Mouse (Mus musculus) lung, postnatal 0 days (tissue): ENCODE measurements around the gene Neurl2. TPM values are rescaled to one million over a fixed set of nuclear protein-coding genes. Genes with fewer than 3 reads are reported as not detected.
"Not testable (repeated sequence)": the region's sequence is repeated elsewhere in the genome, so short reads cannot be mapped to it uniquely, and the experiment has no call there.

ENCODE experiments used
- ATAC-seq: fragments of 200-750 bp; cut with Nextera tagmentation; 2 replicates; pipeline ENCODE4 v1.8.0; 2017; ENCODE audit warnings: moderate library complexity
- DNase-seq: peaks from one replicate; pipeline ENCODE4 v3.0.0-alpha.2; 2016; ENCODE audit warnings: low spot score
- H3K27ac ChIP-seq: fragments of 300-500 bp; sonication (generic); 2 replicates; pipeline ENCODE4 v1.5.1; 2014; ENCODE audit warnings: antibody characterized with exemption, mild to moderate bottlenecking, low read length, mixed read lengths
- H3K27me3 ChIP-seq: fragments of 300-500 bp; sonication (generic); replicated peaks from 2 replicates; pipeline ENCODE4 v1.6.1; 2014; ENCODE audit warnings: low read length, mixed read lengths; ENCODE audit not compliant: insufficient read depth
- H3K36me3 ChIP-seq: fragments of 300-500 bp; sonication (generic); 2 replicates; pipeline ENCODE4 v1.6.1; 2014; ENCODE audit warnings: low read length, mixed read lengths; ENCODE audit not compliant: insufficient read depth
- H3K4me1 ChIP-seq: fragments of 300-500 bp; sonication (generic); 2 replicates; pipeline ENCODE4 v1.6.1; 2014; ENCODE audit warnings: antibody characterized with exemption, low read depth, low read length, mixed read lengths; ENCODE audit not compliant: insufficient read depth
- H3K4me2 ChIP-seq: fragments of 300-500 bp; sonication (generic); replicated peaks from 2 replicates; pipeline ENCODE4 v1.6.1; 2014; ENCODE audit warnings: low read depth, mild to moderate bottlenecking, low read length, moderate library complexity, mixed read lengths
- H3K4me3 ChIP-seq: fragments of 300-500 bp; sonication (generic); 2 replicates; pipeline ENCODE4 v1.5.1; 2014; ENCODE audit warnings: low read depth, low read length
- H3K9ac ChIP-seq: fragments of 300-500 bp; sonication (generic); replicated peaks from 2 replicates; pipeline ENCODE4 v1.6.1; 2014; ENCODE audit warnings: low read depth, mild to moderate bottlenecking
- H3K9me3 ChIP-seq: fragments of 300-500 bp; sonication (generic); 2 replicates; pipeline ENCODE4 v1.6.1; 2016; ENCODE audit warnings: low read length, mixed read lengths
- CTCF ChIP-seq: IDR thresholded peaks from 2 replicates; pipeline ENCODE4 v1.5.1; 2016; ENCODE audit warnings: antibody characterized with exemption, mild to moderate bottlenecking
- EP300 ChIP-seq: IDR thresholded peaks from 2 replicates; pipeline ENCODE4 v1.6.1; 2016; ENCODE audit warnings: antibody characterized with exemption, mild to moderate bottlenecking, control low read depth
- WGBS: fragments of 180-500 bp; shearing (Covaris S2); extraction: QIAGEN DNeasy Blood & Tissue Kit; methylation state at CpG from one replicate; pipeline ENCODE4 v1.1.7; 2014; 5-methylcytosine and 5-hydroxymethylcytosine counted together
- polyA plus RNA-seq: library from polyadenylated mRNA; unstranded; fragments of >200 nt; fragmentation: Nextera tagmentation; extraction: Ambion mirVana; gene quantifications from 2 replicates; pipeline ENCODE4 v1.2.1, GENCODE M21; 2015

Neurl2 gene
- polyA plus RNA-seq, 1 experiment from 2014 or later = 5.4 TPM

DNA sequence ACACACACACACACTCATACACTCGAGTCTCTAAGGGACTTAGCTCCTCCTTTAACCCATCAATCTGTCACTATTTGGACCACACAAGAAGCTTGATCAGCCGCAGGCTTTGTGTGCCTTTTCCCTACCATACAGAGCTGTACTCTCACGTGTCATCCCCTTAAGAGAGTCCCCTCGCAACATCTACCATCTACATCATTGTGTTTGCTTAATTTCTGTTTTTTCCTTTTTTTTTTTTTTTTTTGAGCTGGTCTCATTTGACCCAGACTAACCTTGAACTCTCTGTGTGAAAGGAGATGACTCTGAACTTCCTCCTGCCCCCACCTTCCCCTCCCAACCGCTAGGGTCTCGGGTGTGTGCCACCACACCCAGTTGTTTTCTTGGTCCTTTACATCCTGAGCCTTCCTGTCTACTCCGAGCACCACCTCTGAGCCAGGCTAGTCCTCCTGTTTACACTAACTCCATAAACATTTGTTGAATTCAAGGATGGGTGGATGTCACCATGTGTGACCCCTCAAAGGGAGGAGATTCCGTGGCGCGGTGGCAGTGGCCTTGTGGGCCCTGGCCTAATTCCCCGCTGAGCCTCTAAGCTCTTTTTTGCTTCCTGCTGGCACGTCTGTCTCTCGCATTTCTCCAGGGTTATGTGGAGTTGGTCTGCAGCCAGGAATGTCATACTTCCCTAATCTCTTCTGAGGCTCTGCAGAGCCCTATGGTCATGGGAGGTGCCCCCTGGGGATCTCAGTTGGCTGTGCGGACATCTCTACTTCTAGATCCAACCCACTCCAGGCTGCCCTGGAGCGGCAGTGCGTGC lies 33.7 kb upstream of the Neurl2 start:
- Histone ChIP-seq H3K4me1 (peaks cover 5% of the 10 kb centered on the region; the same call in 1 of the 2 replicates), H3K9me3 (no peaks in the 10 kb centered on the region), H3K27me3 (no peaks in the 10 kb centered on the region), H3K9ac (no peak overlapping the region), H3K4me2 (no peak overlapping the region), H3K4me3 (no peak overlapping the region), H3K27ac (peak overlapping the region; percentile 84), H3K36me3 (no peaks in the 10 kb centered on the region)
- TF ChIP-seq EP300 = peak; percentile 93
- TF ChIP-seq CTCF = peak; percentile 48
- 18% methylated on average over 16 of the region's 16 CpGs for whole genome bisulfite sequencing
- peak; percentile 87 for DNase-seq
- peak; percentile 76 for ATAC-seq

GRCm38 (mm10) chr2:164864593-164864992 lies 31.3 kb upstream of the Neurl2 start:
- Histone ChIP-seq H3K4me2 (no peak overlapping the region), H3K4me1 (peaks cover 16% of the 10 kb centered on the region; the same call in 1 of the 2 replicates), H3K27me3 (no peaks in the 10 kb centered on the region), H3K36me3 (no peaks in the 10 kb centered on the region), H3K9ac (no peak overlapping the region), H3K4me3 (no peak overlapping the region), H3K27ac (no peak overlapping the region), H3K9me3 (no peaks in the 10 kb centered on the region)
- no peak for TF ChIP-seq EP300
- no peak for TF ChIP-seq CTCF
- WGBS = 62% methylated on average over 4 of the region's 4 CpGs
- ATAC-seq = no peak
- no peak for DNase-seq

DNA sequence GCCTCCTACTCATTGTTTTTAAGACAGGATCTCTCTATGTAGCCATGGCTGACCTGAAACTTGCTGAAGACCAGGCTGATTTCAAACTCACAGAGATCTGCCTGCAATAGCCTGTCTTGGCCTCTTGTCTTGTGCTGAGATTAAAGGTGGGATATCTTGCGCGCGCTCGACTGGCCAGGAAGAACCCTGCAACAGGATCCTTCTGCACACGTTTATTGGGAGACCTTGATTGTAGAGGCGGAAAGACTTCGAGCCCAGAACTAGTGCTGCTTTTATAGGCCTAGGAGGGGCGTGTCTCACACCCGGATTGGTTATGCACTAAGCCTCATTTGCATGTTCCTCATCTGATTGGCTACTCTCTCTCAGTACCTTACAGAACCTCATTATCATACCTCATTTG lies 30.2 kb upstream of the Neurl2 start:
- not testable (repeated sequence) for H3K36me3 ChIP-seq, H3K27me3 ChIP-seq, DNase-seq, H3K9me3 ChIP-seq, H3K27ac ChIP-seq, H3K4me2 ChIP-seq, ATAC-seq, H3K9ac ChIP-seq, H3K4me3 ChIP-seq
- WGBS = 96% methylated on average over 7 of the region's 9 CpGs
- peaks cover 16% of the 10 kb centered on the region; the same call in 1 of the 2 replicates for H3K4me1 ChIP-seq

GRCm38 (mm10) chr2:164862179-164862861 lies 29.1 kb upstream of the Neurl2 start:
- no peaks in the 10 kb centered on the region for H3K9me3 ChIP-seq
- WGBS = 13% methylated on average over 9 of the region's 9 CpGs
- H3K27ac ChIP-seq = peak overlapping the region; percentile 89
- H3K9ac ChIP-seq = no peak overlapping the region
- H3K4me1 ChIP-seq = peaks cover 23% of the 10 kb centered on the region; the same call in 1 of the 2 replicates
- no peak overlapping the region for H3K4me2 ChIP-seq
- TF ChIP-seq EP300 (peak; percentile 64), CTCF (no peak)
- ATAC-seq (peak; percentile 80), DNase-seq (peak; percentile 94)
- no peaks in the 10 kb centered on the region for H3K36me3 ChIP-seq
- H3K27me3 ChIP-seq = no peaks in the 10 kb centered on the region
- no peak overlapping the region for H3K4me3 ChIP-seq

- Histone ChIP-seq H3K9me3 (no peaks in the 10 kb centered on the region), H3K27me3 (no peaks in the 10 kb centered on the region), H3K36me3 (no peaks in the 10 kb centered on the region), H3K4me2 (no peak overlapping the region), H3K4me1 (peaks cover 29% of the 10 kb centered on the region), H3K27ac (peak overlapping the region; percentile 89; the same call in 1 of the 2 replicates), H3K9ac (no peak overlapping the region), H3K4me3 (no peak overlapping the region)
- WGBS = 44% methylated on average over 4 of the region's 4 CpGs
- DNase-seq (no peak), ATAC-seq (no peak)
- TF ChIP-seq EP300 (no peak), CTCF (no peak)
These were observed 27.8 kb upstream of the Neurl2 start for GRCm38 (mm10) chr2:164861094-164861493.

GRCm38 (mm10) chr2:164859640-164860432 lies 26.6 kb upstream of the Neurl2 start:
- no peak overlapping the region for H3K27ac ChIP-seq
- H3K27me3 ChIP-seq = no peaks in the 10 kb centered on the region
- H3K4me3 ChIP-seq = no peak overlapping the region
- no peaks in the 10 kb centered on the region for H3K9me3 ChIP-seq
- H3K4me1 ChIP-seq = peaks cover 30% of the 10 kb centered on the region
- H3K36me3 ChIP-seq = no peaks in the 10 kb centered on the region
- WGBS = 70% methylated on average over 9 of the region's 9 CpGs
- ATAC-seq = no peak
- TF ChIP-seq CTCF = no peak
- TF ChIP-seq EP300 = no peak
- DNase-seq = no peak
- H3K9ac ChIP-seq = no peak overlapping the region
- H3K4me2 ChIP-seq = no peak overlapping the region
